Mouse (Mus musculus) thymus, postnatal 4 days (tissue): Measurements from ENCODE around the gene Tmeff2.
A peak's percentile ranks its signal among the peaks of the same experiment; 100 is the strongest.

ENCODE experiments used
- DNase-seq: peaks from one replicate; pipeline ENCODE4 v3.0.0; 2021

Gene Tmeff2

DNA sequence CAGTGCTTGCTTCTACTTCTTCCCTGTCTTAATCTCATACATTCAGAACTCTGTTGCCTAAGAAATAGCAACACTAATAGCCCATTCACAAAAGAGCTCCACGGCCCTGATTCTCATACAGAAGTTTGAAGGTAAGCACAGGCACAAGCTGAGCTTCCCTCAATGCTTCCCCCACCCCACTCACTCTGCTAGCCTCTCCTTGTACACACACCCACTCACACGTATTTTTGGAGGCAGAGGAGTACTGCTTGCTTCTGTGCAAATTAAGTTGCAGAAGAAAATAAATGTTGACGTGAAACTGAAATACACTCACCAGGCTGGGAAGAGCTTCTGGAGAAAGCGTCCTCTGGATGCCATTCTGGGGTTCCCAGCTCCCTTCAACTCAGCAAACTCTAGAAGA is 80.1 kb downstream of the Tmeff2 start:
- no peak for DNase-seq

DNA sequence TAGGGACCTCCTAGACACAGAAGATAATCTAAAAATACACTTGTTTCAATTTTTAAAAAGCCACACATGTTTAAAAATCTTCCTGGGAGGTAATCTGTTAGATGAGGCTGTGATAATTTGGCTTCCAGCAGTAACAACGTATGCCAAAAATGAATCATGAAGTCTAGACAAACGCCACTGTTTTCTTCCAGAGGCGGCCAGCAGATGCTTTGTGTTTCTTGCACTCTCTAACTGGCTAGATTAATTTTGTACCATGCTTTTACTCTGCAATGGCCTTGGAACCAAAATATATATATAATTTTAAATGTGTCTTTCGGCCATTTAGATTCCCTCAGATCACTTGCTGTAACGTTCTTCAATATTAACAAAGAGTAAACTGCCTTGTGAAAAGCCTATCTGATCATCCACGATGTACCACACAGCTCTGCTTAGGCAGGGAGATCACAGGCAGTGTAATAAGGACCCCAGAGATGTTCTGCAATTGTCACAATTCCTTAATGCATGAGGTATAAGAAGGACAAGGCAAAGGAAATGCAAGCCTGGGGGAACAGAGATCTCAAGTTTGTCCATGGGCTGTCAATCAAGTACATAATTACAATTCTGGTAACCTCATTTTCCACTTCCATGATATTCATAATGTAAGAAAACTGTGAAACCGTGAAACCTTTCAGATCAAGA is 80.8 kb downstream of the Tmeff2 start:
- DNase-seq: no peak

DNA sequence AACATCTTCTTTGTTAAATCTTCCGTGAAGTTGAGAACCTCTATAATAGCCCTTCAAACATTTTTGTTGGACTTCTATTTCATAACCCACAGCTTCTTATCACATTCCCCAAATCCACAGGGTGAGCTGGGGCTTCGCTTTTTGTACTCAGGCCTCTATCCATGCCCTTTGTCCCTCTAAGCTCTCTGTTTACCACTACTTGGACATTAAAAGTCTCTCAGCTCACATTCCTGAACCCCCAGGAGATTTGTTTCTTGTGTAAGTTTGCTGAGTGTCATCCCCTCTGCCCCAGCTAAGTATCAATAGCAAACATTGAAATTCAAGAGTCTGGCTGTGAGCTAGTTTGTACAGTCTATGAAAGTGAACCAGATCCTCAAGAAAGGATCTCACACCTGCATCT is 90.2 kb downstream of the Tmeff2 start:
- DNase-seq: no peak

DNA sequence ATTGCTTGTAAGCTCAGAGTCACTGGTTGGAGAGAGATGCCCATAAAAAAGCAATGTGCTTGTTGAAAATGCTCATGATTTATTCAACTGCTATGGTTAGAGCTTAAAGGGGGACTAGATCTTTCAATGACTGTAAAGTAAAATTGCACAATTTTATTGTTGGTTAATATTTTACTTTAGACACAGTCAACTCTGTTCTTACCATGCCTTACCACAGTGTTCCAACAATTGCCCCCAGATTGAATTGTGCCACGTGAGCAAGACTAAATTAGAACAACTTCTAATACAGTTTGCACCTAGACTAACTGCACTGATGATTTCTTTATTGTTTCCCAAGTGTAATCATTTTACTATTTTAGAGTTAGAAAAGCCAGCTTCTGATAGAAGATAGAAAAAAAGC is 94.1 kb downstream of the Tmeff2 start:
- DNase-seq: no peak

DNA sequence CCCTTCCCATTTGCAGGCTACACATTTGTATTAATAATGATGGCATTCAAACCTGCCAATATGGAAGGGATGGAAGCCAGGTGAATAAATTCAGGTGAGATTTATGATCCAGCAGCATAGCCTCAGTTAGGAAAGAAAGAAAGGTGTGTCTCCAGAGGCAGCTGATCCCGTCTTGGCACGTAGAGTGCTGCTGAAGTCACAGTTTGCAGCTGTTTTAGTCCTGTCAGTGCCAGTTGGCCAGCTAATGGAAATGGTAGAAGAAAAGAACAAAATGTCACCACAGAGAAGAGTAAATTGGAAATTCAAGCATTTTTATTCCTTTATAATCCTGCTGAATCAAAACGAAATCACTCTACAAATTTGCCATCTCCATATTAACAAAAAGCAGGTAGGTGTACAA is 99.3 kb downstream of the Tmeff2 start:
- no peak for DNase-seq

DNA sequence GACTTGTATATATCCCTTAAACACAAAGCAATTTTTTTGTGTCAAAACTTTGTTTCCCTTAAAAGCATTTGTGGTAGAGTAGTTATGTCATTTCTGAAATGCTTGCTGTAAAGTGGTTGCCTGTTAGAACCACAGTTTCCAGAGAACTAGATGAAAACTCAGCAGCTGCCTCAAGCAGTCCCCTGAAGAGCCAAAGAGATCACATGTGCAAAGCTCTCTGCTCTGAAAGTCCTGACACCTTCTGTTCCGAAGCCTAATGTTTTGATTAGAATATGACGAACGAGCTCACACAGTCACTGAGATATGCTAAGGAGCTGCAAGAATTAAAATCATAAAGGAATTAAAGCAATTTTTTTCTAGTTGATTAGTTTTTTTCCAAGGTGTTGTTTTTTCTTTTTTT is 107.9 kb downstream of the Tmeff2 start:
- DNase-seq: no peak

DNA sequence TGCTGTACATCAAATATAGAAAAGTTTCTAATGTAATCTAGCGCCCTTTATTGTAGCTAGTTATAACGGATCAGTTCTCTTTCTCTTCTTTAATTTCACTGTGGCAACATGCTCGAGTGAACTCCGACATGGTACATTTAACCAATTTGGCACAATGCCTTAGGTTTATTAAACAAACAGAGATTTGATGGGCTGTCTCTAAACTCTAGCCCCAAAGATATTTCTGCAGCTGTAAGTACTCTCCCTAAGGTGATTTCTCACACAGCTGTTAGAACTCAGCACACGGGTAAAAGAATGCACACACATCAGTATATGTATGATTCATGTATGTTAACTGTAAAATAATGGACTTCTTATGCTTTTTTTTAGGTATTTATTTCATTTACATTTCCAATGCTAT is 139.8 kb downstream of the Tmeff2 start:
- no peak for DNase-seq

DNA sequence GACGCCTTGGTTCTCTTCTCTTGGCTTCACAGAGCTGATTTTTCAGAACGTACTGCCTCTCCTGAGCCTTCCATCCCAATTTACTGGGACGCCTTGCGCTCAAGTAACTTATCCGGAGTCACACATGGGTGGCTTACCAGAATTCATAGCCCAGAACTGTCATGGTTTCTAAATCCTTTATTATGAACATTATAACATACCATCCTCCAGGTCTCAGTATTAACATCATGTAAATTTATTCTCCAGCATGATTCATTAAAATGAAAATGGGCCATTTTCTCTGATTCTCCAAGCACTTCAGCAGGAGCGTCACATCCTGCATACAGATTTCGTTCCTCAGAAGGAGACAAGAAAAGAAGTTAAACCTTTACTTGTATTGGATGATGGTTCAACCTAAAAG is 144.4 kb downstream of the Tmeff2 start:
- DNase-seq: no peak

DNA sequence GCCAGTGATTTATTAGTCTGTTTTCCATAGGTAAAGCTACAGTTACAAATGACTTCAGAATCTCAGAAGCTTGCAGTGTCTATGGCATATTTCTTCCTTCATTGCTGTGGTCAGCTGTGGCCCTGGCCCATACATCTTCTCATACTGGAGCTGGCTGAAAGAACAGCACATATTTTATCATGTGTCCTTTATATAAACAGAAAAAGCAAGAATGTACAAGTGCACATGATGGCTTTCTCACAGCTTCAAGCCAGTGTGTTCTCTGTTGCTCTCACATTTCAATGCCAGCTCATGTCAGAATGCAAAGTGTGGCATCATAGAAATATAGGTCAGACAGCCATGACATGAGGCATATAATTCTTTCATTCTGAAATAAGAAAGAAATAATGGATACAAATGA is 164.1 kb downstream of the Tmeff2 start:
- no peak for DNase-seq

DNA sequence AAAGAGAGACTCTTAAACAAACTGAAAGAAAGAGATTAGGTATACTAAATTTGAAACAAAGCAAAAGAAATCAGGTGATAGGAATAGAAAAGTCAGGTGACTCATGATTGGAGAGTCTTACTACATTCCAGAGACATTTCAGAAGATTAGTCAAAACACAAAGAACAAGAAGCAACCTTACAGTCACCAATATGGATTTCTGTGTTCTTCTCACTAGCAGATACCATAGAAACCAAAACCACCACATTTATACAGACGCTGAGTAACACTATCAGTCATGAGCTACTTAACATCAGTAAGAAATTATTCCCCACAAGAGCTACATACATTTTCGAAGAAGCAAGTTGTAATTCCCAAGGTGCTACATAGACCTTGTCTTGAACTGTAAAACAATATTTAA is 165.2 kb downstream of the Tmeff2 start:
- DNase-seq: no peak

DNA sequence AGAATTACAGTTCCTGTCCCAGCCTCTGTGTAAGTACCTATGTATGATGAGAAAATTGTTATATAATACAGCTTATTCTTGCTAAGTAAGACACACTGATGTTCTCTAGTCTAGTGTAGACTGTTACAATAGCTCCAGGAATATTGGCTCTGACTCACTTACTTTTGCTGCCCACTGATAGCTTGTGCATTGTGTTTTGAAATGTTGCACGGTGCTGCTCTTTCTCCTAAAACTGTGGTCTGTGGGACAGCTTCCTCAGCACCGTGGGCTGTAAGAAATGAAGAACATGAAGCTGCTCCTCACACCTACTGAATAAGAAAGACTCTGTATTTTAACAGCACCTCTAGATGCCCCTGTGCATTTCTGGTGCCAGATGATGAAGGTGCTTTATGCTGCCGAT is 168.4 kb downstream of the Tmeff2 start:
- no peak for DNase-seq

DNA sequence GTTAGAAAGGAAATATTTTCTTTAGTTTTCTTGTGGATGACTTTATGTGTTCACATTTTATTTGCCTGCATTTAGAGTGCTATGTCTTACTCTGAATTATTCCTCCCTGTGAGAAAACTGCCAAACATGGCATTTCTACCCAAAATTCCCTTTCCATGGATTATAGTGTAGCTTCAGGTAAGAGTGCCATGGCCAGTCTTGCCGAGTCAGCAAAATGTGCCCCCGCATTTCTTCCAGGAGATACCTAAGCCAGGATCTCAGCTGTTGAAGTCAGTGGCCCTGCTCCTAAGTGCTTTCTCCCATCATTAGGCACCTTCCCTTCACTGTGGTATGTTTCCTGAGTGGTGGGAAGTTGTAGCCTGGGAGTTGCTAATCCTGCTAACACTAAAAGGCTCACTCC is 168.8 kb downstream of the Tmeff2 start:
- DNase-seq: no peak

DNA sequence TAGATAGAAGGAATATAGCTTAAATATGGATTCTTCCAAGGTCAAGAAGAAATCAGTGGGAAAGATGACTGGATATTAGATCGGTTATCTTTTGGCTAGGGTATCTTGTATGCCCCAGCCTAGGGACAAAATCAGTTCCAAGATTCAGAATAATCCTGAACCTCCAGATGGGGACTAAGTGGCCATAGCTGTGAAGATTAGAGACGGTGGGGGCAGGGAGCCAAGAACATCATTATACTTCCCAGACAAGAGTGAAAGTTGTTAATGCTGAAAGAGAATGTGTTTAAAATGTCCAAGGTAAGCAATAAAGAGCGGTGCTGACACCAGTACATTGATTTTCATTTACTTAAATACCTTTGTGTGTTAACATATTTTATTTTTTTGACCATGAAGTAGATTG is 173.6 kb downstream of the Tmeff2 start:
- DNase-seq: no peak

DNA sequence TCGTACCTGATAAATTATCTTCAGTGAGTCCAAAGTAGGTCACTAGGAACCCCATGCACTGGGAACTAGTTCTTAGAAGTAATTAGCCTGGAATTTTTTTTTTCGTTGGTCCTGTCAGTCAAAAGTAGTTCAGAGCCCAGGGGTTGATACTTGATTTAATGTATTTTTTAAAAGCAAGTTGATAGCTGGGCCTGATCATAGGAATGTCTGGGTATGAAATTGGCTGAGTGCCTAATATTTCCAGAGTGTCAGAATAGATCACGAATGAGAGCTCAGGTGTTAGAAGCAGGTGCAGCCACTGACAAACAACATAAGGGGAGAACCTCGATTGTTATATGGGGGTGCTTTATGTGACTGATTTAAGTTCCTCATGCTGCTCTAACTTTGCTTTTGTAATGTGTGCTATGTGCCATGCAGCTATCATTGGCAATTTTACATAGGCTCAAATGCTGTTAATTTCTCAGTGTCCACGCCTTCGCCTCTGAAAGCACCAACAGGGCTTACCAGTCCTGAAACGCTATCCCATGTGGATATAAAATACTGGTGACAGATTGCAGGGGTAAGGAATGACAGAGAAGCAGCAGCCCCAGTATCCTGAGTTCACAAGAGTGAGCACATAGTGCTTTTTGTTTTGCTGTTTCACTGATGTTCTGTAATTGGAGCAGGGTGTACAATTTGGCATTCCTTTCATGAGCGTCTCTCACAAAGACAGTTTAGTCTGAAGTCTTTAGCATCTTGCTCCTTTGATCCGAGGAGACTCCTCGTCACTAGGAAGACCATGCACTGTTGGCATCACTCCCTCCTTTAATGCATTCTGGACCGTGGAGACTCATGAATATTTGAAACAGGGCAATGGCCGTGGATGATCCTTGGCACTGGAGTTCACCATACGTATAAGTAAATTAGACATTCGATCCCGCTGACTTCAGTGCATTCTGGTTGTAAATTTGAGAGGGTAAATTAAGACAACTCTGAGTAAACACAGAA is 175.6 kb downstream of the Tmeff2 start:
- no peak for DNase-seq

DNA sequence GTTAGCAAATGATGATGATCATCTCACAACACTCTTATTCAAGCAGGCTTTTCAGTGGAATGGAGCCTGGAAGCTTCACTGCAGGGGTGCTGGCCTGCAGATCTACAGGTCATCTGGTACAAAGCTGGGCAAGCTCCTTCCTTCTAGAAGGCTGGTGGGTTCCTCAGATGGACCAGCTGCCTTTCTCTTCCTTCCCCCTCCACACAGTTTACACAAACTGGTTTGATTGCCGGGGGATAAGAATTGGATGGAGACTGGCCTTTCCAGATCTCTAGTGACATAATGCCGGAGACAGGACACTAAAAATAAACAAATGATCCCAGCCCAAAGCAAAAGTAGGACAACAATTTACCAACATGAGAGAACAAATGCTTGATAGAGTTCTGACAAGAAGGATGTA is 188.5 kb downstream of the Tmeff2 start:
- DNase-seq: no peak

DNA sequence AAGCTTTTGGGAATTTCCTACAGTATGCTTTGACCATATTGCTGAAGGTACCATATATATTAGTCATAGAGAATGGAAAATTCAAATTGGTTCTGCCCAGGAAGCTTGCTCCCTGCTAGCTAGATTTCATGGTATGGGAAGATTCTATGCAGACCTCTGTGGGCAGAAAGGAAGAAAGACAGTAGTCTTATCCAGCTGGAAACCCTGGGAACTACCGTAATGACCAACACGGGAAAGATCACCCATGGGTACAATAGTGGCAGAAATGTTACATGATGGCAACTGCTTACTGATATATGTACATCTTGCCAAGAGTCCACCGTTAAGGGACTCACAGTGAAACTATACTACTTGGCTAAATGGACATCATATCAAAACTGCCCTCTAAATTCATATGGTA is 189.4 kb downstream of the Tmeff2 start:
- no peak for DNase-seq

DNA sequence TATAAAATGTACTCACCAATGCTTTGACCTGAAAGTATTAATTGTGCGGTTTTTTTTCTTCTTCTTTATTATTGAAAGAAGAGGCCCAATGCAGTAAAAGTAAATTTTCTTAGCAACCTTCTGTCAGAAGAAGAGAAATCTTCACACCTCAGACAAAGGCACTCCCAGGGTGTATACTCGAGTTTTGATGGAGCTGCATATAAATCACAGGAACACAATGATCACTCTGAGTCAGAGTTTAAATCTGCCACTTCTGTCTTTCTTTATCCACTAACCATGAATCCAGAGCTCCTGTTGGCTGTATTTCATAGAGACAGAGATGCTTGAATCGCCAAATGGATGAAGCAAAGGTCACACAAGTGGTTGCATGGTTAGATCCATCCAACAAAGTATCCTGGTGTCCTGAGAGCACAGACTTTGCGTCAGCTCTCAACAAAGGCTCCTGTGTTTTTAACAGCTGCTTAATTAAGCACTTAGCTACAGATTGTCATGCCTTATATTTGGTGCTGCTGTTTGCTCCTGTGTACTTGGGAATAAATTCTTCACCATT is 189.8 kb downstream of the Tmeff2 start:
- no peak for DNase-seq

DNA sequence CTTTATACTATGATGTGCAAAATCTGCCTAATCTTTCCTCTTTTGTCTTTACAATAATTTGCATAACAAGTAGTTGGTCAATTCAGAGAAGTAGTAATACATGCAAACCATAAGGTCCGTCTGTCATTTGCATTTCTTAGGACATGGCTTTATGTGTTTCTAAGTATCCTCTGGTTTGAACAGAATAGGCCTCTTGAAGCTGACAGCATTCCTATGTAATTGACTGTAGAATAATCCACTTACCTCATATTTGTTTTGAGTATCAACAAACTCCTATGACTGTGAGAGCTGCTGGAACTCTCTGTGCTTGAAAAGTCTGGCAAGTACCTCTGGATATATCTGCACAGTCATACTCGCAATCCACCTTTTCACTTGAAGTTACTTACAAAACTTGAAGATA is 194.3 kb downstream of the Tmeff2 start:
- no peak for DNase-seq

DNA sequence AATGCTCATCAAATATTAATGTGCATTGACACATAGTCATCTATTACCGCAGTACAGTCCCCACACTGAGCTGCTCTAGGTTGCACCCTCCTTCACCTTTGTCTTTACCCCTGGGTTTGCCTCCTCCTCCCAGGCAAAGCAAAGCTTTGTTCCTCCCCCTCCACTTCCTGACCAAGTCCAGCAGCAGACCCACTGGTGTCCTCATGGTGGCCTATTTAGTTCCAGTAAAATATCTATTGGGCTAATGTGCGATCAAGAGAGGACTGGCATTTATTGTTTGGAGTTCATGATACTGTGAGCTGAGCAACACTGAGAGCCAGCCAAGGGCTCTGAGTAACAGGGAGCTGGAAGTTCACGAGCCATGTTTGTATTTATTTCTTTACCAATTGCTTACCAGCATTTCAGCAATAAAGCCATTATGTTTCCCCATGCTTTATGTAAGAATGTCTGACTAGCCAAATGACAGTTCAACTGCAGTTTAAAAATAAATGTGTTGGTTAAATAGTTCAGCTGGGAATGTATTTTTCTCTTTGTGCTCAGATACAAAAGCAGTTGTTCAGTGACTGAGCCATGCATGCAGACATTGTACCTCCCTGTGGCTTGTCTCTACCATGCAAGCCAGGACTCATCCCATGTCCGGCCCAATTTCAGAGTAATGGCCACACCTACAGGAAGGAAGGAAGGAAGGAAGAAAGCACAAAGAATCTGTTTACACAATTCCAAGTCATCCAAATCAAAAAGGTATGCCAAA is 196.6 kb downstream of the Tmeff2 start:
- no peak for DNase-seq

DNA sequence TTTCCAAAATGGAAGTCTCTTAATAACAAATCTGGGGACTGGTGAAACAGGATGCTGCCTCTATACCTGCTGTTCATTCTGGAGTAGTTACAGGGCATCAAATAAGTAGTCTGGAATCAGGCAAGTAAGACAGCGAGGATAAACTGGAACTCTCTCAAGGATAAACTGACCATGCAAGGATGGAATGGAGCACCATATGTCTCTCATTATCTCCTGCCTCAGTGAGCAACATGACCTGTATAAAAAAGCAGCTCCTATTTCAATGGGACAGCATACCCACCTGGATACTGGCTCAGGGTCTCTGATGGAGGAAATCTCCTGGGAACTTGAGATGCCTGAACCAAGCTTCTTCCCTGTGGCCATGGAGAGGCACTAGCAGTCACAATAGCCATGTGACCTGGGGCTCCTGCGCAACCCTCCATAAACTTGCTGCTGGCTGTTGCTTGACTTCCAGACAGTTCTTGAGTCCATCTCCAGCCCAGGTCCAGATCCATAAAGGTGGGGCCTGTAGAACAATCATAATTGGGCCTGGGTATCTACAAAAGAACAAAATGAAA is 200.7 kb downstream of the Tmeff2 start:
- DNase-seq: no peak

DNA sequence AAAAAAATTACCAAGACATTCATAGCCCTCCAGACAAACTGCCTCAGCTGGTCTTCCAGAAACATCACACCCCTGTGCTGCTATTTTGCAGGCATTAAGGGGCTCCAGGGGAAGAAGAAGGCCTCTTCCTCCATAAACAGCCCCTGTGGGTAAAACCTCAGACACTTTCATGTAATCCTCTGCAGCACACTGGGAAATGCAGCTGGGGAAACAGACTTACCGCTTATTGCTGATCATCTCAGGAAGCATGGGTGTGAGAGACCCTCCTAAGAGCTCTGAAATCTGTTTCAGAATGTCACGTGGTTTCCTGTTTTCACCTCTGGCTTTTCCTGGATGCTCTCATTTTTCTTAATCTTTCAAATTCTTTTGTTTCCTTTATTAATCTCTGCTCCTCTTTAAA is 204.3 kb downstream of the Tmeff2 start:
- peak; percentile 27 for DNase-seq

DNA sequence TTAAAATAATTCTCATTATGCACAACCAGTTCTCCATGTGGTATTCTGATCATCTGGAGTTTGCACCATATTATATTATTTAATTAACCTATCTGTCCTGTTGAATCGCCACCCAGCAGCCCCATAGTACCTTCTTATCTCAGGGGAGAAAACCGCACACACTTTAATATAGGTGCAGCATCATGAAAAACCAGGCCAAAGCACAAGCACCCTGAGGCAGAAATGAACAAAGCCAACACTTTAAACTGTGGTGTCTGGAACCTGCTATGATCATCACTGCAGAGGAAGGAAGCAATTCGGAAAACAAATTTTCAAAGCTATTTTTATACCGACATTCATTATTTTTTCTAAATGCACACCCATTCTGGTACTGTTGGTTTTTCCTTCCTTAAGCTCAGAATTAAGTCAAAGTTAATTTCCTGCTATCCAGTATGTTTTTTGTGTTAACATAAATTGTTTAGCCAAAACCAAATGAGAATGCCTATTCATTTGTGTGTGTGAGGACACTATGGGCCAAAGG is 206.0 kb downstream of the Tmeff2 start:
- no peak for DNase-seq

DNA sequence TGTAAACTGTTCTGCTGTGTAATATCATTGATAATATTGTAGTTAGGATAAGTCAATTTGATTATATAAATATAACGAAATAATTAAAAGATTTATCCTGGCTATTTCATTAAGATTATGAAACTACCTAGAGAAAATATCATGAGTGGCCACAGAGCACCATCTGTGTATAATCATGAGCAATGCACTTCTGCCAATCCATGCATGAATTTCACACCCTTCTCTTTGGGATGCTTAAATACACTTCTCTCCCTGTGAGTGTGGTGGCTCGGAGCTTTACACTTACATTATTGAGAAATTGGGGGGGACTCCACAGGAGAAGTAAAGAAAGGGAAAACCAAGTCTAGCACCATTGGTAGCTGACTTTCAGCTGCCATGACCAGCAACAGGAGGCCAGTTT is 206.9 kb downstream of the Tmeff2 start:
- DNase-seq: no peak
